Mouse (Mus musculus) lung, postnatal 0 days (tissue): ENCODE measurements around the gene Taf3.

Experiments used
- CTCF ChIP-seq: IDR thresholded peaks from 2 replicates; pipeline ENCODE4 v1.5.1; 2016; ENCODE audit warnings: antibody characterized with exemption, mild to moderate bottlenecking
- EP300 ChIP-seq: IDR thresholded peaks from 2 replicates; pipeline ENCODE4 v1.6.1; 2016; ENCODE audit warnings: antibody characterized with exemption, mild to moderate bottlenecking, control low read depth

DNA sequence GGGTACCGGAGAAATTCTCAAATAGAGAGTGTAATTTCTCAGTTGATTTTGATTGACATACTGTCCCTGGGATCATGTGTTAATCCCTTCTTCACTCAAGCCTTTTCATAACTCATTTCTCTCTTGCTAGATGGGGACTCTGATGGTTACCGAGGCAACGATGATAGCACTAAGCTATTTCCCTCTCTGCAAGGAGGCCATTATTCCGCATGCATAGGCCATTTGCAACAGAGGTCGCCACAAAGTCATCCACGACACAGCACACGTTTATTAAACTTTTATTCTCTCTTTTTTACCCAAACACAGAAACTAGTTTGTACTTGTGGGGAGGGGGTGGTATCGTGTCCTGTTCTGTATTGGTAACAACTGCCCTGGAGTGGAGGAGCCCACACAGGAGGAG lies 150.6 kb downstream of the Taf3 start:
- no peak for TF ChIP-seq EP300
- TF ChIP-seq CTCF, result no peak
